Mouse (Mus musculus): ENCODE data around the gene Olfr804.

The Olfr804 gene

DNA sequence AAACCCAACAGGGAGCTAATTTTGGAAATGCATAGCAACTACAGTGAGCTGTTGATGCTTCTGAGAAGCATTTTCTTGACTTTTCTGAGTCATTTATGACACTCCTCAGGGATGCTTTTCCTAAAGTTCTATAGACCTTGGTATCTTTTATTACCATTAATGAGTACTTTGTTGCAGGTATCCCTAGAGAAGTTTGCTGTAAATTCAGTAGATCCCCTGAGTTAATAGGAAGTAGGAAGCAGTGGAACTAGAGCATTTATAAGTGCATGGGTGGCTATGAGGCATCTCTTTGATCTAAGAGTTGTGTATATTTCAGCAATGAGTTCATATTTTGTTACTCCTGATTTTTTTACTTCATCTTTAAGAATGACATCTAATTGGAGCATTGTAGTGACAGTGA lies at the start of gene Olfr804:
Gene Olfr804, plus strand, starts transcription at position 301 of the 400 bp plus-strand sequence.
- no peak for ATAC-seq (ENCODE audit: insufficient number of reproducible peaks, low FRiP score, low TSS enrichment)

DNA sequence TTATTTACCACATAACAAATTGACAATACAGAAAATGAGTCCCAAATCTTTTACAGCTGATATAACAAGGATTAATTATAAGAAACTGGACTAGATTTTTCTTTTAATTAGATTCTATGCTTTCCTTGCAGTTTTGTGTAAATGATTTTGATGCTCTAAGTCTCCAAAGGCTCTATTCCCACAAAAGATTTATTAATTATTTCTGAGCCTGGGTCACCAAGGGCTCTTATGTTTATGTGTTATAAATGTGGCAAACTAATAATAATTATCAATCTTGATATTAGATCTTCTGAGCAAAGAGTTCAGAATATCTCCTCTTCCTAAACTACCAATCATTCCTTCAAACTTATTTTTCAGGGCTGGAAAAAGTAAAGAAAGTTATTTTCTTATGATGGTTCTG lies 45.6 kb upstream of the Olfr804 start, which contains the start of gene Olfr800:
Gene Olfr800, plus strand, starts transcription at position 301 of the 400 bp plus-strand sequence.
- no peak for ATAC-seq (ENCODE audit: insufficient number of reproducible peaks, low FRiP score, low TSS enrichment)

DNA sequence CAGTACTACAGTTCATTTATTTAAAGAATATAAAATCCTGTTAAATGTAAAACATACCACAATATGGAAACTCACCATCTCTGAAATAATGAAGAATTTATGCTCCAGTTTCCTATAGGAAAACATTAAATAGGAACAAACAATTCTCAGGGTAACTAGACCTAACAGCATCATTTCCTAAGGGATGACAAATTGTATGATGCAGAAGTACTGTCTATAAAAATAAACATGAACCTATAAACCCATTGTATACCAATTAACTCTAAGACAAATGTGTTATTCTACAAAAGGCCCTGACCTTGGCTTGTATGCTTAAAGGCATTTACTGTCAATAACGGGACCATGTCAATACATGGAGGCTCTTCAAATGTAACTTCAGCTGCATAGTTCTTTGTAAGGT lies 29.2 kb upstream of the Olfr804 start, which contains the start of gene Olfr801:
Gene Olfr801, minus strand, starts transcription at position 101 of the 400 bp plus-strand sequence.
- ATAC-seq (ENCODE audit: insufficient number of reproducible peaks, low FRiP score, low TSS enrichment), result no peak

DNA sequence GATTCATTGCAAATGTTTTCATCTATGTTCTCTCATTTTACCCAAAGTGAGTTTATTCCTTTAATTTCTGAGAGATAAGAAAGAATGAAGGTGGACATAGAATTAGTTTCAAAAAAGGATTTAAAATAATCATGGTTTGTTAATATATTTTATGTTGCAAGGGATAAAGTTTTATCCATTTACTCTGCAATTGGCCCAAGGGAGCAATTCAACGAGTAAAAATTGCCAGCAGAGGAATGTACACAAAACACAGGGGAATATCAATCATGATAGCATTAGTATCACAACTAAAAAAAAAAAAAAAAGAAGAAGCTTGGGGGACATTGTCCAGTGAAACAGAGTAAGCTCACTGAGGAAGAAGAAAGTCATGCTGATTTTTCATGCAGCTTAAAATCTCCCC lies 14.9 kb upstream of the Olfr804 start, which contains the start of gene Olfr802:
Gene Olfr802, minus strand, starts transcription at position 101 of the 400 bp plus-strand sequence.
- ATAC-seq (ENCODE audit: insufficient number of reproducible peaks, low FRiP score, low TSS enrichment), result no peak

DNA sequence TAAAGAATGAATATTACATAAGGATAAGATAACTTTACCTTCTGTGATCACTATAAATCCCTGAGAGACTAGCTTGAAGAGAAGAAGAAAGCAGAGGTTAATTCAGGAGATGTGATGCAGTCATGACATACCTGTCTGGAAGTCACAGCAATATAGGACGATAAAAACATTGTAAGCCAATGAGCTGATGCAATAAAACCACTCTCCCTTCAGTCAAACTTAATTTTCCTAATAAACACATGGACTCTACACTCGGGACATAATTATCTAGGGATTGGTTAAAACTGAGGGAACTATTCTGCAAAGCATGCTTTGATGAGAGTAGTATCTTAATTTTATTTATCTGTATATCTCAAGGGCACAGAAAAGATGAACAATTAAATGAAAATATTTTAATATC lies 8.8 kb upstream of the Olfr804 start, which contains the start of gene Olfr803:
Gene Olfr803, minus strand, starts transcription at position 101 of the 400 bp plus-strand sequence.
- ATAC-seq (ENCODE audit: insufficient number of reproducible peaks, low FRiP score, low TSS enrichment), result no peak

DNA sequence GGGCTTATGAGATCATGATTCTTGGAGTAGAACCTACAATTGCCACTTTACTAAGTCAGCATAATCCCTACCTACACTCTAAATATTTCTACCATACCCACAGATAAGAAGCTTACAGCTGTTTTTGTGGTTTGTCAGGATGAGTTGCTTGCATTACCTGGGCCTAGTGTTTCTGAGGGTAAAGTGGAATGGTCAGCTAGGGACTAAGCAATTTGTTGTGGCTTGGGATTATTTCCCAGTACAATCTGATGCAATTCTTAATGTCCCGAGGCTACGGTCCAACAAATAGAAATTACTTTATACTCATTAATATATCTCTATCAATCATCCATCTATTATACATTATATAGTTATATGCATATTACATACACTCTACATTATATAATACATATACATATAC lies 26.3 kb downstream of the Olfr804 start, which contains the start of gene Olfr805:
Gene Olfr805, minus strand, starts transcription at position 101 of the 400 bp plus-strand sequence.
- ATAC-seq (ENCODE audit: insufficient number of reproducible peaks, low FRiP score, low TSS enrichment), result no peak

DNA sequence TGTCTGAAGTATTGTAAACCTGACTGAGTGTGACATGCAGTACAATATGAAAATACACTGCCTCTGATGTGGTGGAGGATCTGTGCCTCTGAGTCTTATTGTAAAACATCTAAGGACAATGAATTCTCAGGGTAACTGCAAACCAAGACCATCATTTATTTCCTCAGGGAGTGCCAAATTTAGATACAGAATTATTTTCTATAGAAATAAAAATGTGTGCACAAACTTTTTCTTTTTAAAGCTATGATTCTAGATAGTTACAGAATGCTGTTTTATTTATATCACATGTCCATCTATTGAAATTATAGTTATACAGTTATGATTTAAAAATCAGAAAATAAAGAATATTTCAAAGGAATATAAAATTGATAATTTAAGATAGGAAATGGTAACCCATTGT lies 38.8 kb downstream of the Olfr804 start, which contains the start of gene Olfr806:
Gene Olfr806, minus strand, starts transcription at position 101 of the 400 bp plus-strand sequence.
- ATAC-seq (ENCODE audit: insufficient number of reproducible peaks, low FRiP score, low TSS enrichment), result no peak

DNA sequence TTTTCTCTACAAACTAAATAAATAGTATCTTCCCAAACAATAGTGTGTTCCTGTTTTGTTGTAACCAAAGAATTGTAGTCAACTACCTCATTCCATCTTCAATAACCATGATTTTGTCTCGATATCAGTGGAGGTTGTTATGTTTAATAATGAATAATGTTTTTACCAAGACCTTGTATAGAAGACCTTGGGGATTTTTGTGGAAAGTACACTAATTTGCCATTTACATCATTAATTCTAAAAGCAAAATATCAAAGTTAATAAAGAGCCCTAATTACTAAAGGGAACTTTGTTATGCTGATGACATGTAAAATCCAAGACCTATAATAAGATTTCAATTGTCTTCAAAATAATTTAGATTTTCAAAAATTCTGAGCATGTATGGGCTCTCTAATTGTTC lies 54.7 kb downstream of the Olfr804 start, which contains the start of gene Olfr807:
Gene Olfr807, minus strand, starts transcription at position 101 of the 400 bp plus-strand sequence.
- no peak for ATAC-seq (ENCODE audit: insufficient number of reproducible peaks, low FRiP score, low TSS enrichment)

Measured in cerebellum, adult (tissue).